Mouse (Mus musculus) brain, embryonic 14.5 days (tissue): ENCODE data around the gene Crat.

Experiments used
- CTCF ChIP-seq: fragments of 200-500 bp; IDR thresholded peaks from 2 replicates; pipeline ENCODE4 v1.5.1; 2012; ENCODE audit warnings: inconsistent platforms, mild to moderate bottlenecking, moderate library complexity, borderline replicate concordance; ENCODE audit not compliant: insufficient read depth, insufficient read length; ENCODE audit errors: extremely low read depth
- POLR2A ChIP-seq: fragments of 200-500 bp; IDR thresholded peaks from 2 replicates; pipeline ENCODE4 v1.6.1; 2012; ENCODE audit warnings: mild to moderate bottlenecking, inconsistent platforms, borderline replicate concordance; ENCODE audit not compliant: poor library complexity, insufficient read depth, insufficient read length, severe bottlenecking; ENCODE audit errors: extremely low read depth

GRCm38 (mm10) chr2:30392114-30392576 is 23.5 kb downstream of the Crat start, which contains the start of gene Dolpp1:
- TF ChIP-seq CTCF (no peak), POLR2A (no peak; the same call in 1 of the 2 replicates)
